Mouse (Mus musculus) liver, embryonic 11.5 days (tissue): ENCODE data around the gene Olfr1026. TPM values are rescaled to one million over a fixed set of nuclear protein-coding genes. Genes with fewer than 3 reads are reported as not detected.

Source experiments
- ATAC-seq: fragments of 200-750 bp; cut with Nextera tagmentation; replicated peaks from 2 replicates; pipeline ENCODE4 v1.8.0; 2017; ENCODE audit warnings: moderate number of reproducible peaks, mild to moderate bottlenecking, moderate TSS enrichment, moderate library complexity; ENCODE audit not compliant: low FRiP score
- DNase-seq: peaks from one replicate; pipeline ENCODE4 v3.0.0-alpha.2; 2017; ENCODE audit warnings: low spot score
- H3K27ac ChIP-seq: fragments of 300-500 bp; sonication (generic); 2 replicates; pipeline ENCODE4 v1.5.1; 2014; ENCODE audit warnings: mild to moderate bottlenecking, low read depth, low read length, control low read depth
- H3K27me3 ChIP-seq: fragments of 300-500 bp; sonication (generic); replicated peaks from 2 replicates; pipeline ENCODE4 v1.6.1; 2014; ENCODE audit warnings: low read length, mixed read lengths; ENCODE audit not compliant: control insufficient read depth, insufficient read depth
- H3K36me3 ChIP-seq: fragments of 300-500 bp; sonication (generic); 2 replicates; pipeline ENCODE4 v1.6.1; 2014; ENCODE audit warnings: mild to moderate bottlenecking, low read length, moderate library complexity, mixed read lengths; ENCODE audit not compliant: control insufficient read depth, insufficient read depth
- H3K4me1 ChIP-seq: fragments of 300-500 bp; sonication (generic); replicated peaks from 2 replicates; pipeline ENCODE4 v1.6.1; 2014; ENCODE audit warnings: low read length, mixed read lengths; ENCODE audit not compliant: control insufficient read depth, insufficient read depth
- H3K4me2 ChIP-seq: fragments of 300-500 bp; sonication (generic); 2 replicates; pipeline ENCODE4 v1.6.1; 2014; ENCODE audit warnings: mild to moderate bottlenecking, control low read depth, moderate library complexity
- H3K4me3 ChIP-seq: fragments of 300-500 bp; sonication (generic); 2 replicates; pipeline ENCODE4 v1.5.1; 2014; ENCODE audit warnings: low read depth, low read length, control low read depth
- H3K9ac ChIP-seq: fragments of 300-500 bp; sonication (generic); 2 replicates; pipeline ENCODE4 v1.6.1; 2014; ENCODE audit warnings: low read depth, low read length, control low read depth
- H3K9me3 ChIP-seq: fragments of 300-500 bp; sonication (generic); 2 replicates; pipeline ENCODE4 v1.6.1; 2016; ENCODE audit warnings: low read length, inconsistent platforms, mixed read lengths; ENCODE audit not compliant: control insufficient read depth
- WGBS: fragments of 180-500 bp; shearing (Covaris S2); extraction: QIAGEN DNeasy Blood & Tissue Kit; methylation state at CpG from one replicate; pipeline ENCODE4 v1.1.7; 2014; 5-methylcytosine and 5-hydroxymethylcytosine counted together
- polyA plus RNA-seq: library from polyadenylated mRNA; unstranded; fragments of >200 nt; fragmentation: Nextera tagmentation; extraction: Ambion mirVana; gene quantifications from 2 replicates; pipeline ENCODE4 v1.2.1, GENCODE M21; 2014

The Olfr1026 gene
- not detected in 2 replicates for polyA plus RNA-seq

DNA sequence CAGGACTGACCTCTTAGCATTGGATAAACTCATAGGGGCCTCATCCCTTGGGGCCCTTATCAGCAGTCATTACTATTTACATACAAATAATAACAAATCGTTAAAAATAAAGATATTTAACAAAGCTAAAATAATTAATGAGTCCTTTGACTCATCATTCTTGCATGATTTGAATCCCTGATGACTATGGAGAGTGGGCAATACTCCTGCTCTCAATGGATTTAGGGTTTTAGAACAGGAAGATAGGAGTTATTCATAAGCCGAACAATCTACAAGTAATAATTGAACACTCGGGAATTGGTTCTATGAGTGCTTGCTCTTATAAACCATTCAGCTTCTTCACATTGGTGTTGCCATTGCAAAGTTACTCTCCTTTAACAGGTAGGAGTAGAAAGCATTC lies at the start of gene Olfr1026:
Olfr1026 (plus strand) TSS at position 301 of the 400 bp plus-strand sequence.
- DNase-seq (no peak), ATAC-seq (no peak)
- Histone ChIP-seq H3K27me3 (no peaks in the 10 kb centered on the region), H3K36me3 (no peaks in the 10 kb centered on the region), H3K4me2 (no peak within 1 kb of the TSS), H3K27ac (no peak within 1 kb of the TSS), H3K9ac (no peak within 1 kb of the TSS), H3K4me3 (no peak within 1 kb of the TSS), H3K4me1 (no peaks in the 10 kb centered on the region), H3K9me3 (no peaks in the 10 kb centered on the region)
- WGBS = 75% methylated on average over 3 of the region's 3 CpGs

DNA sequence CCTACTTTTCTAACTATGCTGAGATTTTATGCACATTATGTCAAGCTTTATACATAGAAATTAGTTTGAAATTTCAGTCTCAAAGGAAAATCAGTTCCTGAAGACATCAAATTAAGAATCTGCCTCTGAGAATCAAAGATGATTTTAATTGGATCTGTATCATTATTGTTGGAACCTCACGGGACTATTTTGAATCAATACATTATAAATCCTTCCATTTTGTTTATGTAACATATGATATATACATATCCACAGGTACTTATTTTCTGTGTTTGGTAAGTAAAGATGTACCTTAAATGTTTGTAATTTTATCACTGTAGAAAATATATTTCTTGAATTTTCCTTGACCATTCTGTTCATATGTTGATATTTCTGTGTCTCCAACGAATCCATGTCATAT lies 36.0 kb upstream of the Olfr1026 start, which contains the start of gene Olfr1023:
Olfr1023 (plus strand) TSS at position 301 of the 400 bp plus-strand sequence.
- Histone ChIP-seq H3K9me3 (no peaks in the 10 kb centered on the region), H3K27me3 (no peaks in the 10 kb centered on the region), H3K4me2 (no peak within 1 kb of the TSS), H3K4me1 (no peaks in the 10 kb centered on the region), H3K36me3 (no peaks in the 10 kb centered on the region), H3K9ac (no peak within 1 kb of the TSS), H3K4me3 (no peak within 1 kb of the TSS), H3K27ac (no peak within 1 kb of the TSS)
- ATAC-seq = no peak
- no peak for DNase-seq
- 66% methylated on average over 2 of the region's 2 CpGs for WGBS

DNA sequence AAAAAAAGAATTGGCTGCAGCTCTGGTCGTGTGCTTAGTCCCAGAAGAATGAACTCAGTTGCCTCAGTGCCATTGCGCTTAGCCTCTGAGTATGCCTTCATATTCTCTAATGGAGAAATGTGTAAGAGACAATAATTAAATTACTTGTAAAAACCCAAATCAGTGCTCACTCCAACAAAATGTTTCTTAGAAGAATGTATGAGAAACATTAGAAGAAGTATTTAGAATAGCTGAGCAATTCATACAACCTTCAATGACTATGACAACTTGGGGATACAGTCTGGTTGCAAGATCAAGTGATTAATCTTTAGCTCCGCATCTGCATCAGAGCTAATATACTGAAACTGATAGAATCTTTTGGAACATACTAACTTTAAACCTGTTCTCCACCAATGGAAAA lies 16.4 kb upstream of the Olfr1026 start, which contains the start of gene Olfr1024:
Olfr1024 (minus strand) TSS at position 101 of the 400 bp plus-strand sequence.
- no peak for DNase-seq
- no peaks in the 10 kb centered on the region for H3K4me1 ChIP-seq

DNA sequence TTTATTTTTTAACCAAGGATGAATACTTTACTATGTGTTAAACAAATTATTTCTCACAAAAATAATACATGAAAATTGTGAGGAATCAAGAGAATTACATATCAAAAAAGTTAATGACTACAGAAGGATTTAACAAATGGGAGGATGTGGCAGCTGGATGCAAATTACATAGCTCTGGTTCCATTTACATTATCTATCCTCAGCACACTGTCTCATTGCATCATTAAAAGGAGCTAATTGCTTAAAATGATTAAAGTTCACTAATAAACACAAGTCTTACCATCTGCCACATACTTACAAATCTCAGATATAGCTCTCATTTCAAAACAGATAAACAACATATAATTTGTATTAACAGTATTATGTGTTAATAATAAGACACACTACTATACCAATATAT lies 8.2 kb upstream of the Olfr1026 start:
- DNase-seq = no peak
- Histone ChIP-seq H3K36me3 (no peaks in the 10 kb centered on the region), H3K4me1 (no peaks in the 10 kb centered on the region), H3K4me3 (no peak overlapping the region), H3K27me3 (no peaks in the 10 kb centered on the region), H3K9ac (no peak overlapping the region), H3K27ac (no peak overlapping the region), H3K4me2 (no peak overlapping the region), H3K9me3 (no peaks in the 10 kb centered on the region)
- ATAC-seq = no peak

More for the DNA sequence above, 16.4 kb upstream of the Olfr1026 start, which contains the start of gene Olfr1024:
- H3K27me3 ChIP-seq = no peaks in the 10 kb centered on the region
- 85% methylated on average over 3 of the region's 3 CpGs for WGBS
- H3K4me2 ChIP-seq = no peak within 1 kb of the TSS
- no peak within 1 kb of the TSS for H3K27ac ChIP-seq
- H3K9ac ChIP-seq = no peak within 1 kb of the TSS
- H3K4me3 ChIP-seq = no peak within 1 kb of the TSS
- no peaks in the 10 kb centered on the region for H3K36me3 ChIP-seq
- no peaks in the 10 kb centered on the region for H3K9me3 ChIP-seq
- ATAC-seq = no peak

DNA sequence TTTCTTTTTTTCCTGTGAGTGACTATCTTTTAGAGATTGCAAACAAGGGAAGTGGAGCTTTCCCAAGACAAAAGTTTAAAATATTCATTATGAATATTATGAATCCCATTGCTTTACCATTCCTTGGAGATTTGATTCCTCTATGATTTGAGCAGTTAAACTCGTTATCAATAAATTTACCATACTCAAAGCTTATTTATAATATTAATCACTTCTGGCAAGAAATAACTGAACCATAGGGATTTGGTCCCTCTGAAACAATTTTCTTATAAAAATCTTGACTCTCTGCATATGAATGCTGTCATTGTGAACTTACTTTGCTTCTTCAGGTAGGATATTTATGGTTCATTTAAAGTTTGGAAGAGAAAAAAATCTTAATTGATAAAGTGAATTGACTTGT lies 6.5 kb upstream of the Olfr1026 start, which contains the start of gene Olfr1025-ps1:
Olfr1025-ps1 (plus strand) TSS at position 301 of the 400 bp plus-strand sequence.
- H3K9ac ChIP-seq = no peak within 1 kb of the TSS
- ATAC-seq (no peak), DNase-seq (no peak)
- H3K36me3 ChIP-seq = no peaks in the 10 kb centered on the region
- no peak within 1 kb of the TSS for H3K4me2 ChIP-seq
- no peaks in the 10 kb centered on the region for H3K4me1 ChIP-seq
- no peaks in the 10 kb centered on the region for H3K9me3 ChIP-seq
- WGBS = 54% methylated on average over 1 of the region's 1 CpGs
- H3K27ac ChIP-seq = no peak within 1 kb of the TSS
- H3K27me3 ChIP-seq = no peaks in the 10 kb centered on the region
- no peak within 1 kb of the TSS for H3K4me3 ChIP-seq

DNA sequence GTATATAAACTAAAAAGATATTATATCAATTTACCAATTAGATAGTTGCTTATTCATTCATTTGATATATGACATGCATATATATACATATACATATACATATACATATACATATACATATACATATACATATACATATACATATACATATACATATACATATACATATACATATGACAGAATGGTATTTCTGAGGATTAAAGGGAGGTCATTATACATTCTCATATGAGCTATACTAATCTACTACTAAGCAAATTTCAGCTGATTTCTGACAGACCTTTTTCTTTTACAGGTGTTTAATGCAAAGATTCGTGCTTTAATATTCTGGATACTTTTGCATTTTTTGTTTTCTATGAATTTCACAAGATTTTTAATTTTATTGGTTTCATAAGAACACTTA lies 28.8 kb downstream of the Olfr1026 start, which contains the start of gene Olfr1028:
Olfr1028 (plus strand) TSS at position 301 of the 400 bp plus-strand sequence.
- Histone ChIP-seq H3K4me2 (no peak within 1 kb of the TSS), H3K27ac (no peak within 1 kb of the TSS)

DNA sequence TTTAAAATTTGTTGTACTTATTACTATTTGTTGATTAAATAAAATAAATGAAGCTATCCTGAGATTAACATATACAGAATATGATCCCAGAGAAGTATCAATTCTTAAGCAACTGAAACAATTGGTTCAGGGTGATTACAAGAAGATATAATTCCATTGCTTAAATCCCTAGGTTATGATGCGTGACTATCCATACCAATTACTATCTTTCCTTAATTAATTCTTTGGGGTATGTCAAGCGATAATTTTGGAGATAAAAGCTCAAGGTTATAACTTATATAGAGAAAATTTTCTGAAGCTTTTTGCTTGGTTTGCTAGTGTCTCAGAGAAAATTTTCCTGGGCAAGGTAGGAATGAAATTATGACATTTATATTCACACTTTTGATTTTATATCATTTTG lies 52.2 kb downstream of the Olfr1026 start, which contains the start of gene Olfr1029:
Olfr1029 (plus strand) TSS at position 301 of the 400 bp plus-strand sequence.
- DNase-seq (no peak), ATAC-seq (no peak)
- Histone ChIP-seq H3K4me3 (no peak within 1 kb of the TSS), H3K4me1 (no peaks in the 10 kb centered on the region), H3K9ac (no peak within 1 kb of the TSS), H3K27me3 (no peaks in the 10 kb centered on the region), H3K36me3 (no peaks in the 10 kb centered on the region), H3K27ac (no peak within 1 kb of the TSS), H3K4me2 (no peak within 1 kb of the TSS), H3K9me3 (no peaks in the 10 kb centered on the region)
- WGBS = 91% methylated on average over 2 of the region's 2 CpGs

More for the DNA sequence above, 28.8 kb downstream of the Olfr1026 start, which contains the start of gene Olfr1028:
- WGBS = 65% methylated on average over 1 of the region's 1 CpGs
- no peak within 1 kb of the TSS for H3K4me3 ChIP-seq
- ATAC-seq = no peak
- H3K36me3 ChIP-seq = no peaks in the 10 kb centered on the region
- H3K9ac ChIP-seq = no peak within 1 kb of the TSS
- no peaks in the 10 kb centered on the region for H3K9me3 ChIP-seq
- H3K27me3 ChIP-seq = no peaks in the 10 kb centered on the region
- no peaks in the 10 kb centered on the region for H3K4me1 ChIP-seq
- DNase-seq = no peak

Other genes with a start within 250 kb of the Olfr1026 start
- gene Olfr1006, start 242.8 kb upstream of the Olfr1026 start, polyA plus RNA-seq = not detected in 2 replicates
- not detected in 2 replicates for gene Olfr1008, start 232.1 kb upstream of the Olfr1026 start, polyA plus RNA-seq
- not detected in 2 replicates for gene Olfr1009, start 206.1 kb upstream of the Olfr1026 start, polyA plus RNA-seq
- not detected in 2 replicates for gene Olfr1012, start 158.8 kb upstream of the Olfr1026 start, polyA plus RNA-seq
- not detected in 2 replicates for gene Olfr1013, start 154.5 kb upstream of the Olfr1026 start, polyA plus RNA-seq
- not detected in 2 replicates for gene Olfr1014, start 148.8 kb upstream of the Olfr1026 start, polyA plus RNA-seq
- not detected in 2 replicates for gene Olfr1015, start 139.5 kb upstream of the Olfr1026 start, polyA plus RNA-seq
- not detected in 2 replicates for gene Olfr1016, start 119.0 kb upstream of the Olfr1026 start, polyA plus RNA-seq
- gene Olfr1018, start 103.1 kb upstream of the Olfr1026 start, polyA plus RNA-seq = not detected in 2 replicates
- not detected in 2 replicates for gene Olfr1019, start 76.1 kb upstream of the Olfr1026 start, polyA plus RNA-seq
- gene Olfr1020, start 74.5 kb upstream of the Olfr1026 start, polyA plus RNA-seq = not detected in 2 replicates
- gene Olfr1022, start 53.0 kb upstream of the Olfr1026 start, polyA plus RNA-seq = not detected in 2 replicates
- not detected in 2 replicates for gene Olfr1023, start 35.9 kb upstream of the Olfr1026 start, polyA plus RNA-seq
- not detected in 2 replicates for gene Olfr1024, start 16.5 kb upstream of the Olfr1026 start, polyA plus RNA-seq
- not detected in 2 replicates for gene Olfr1025-ps1, start 6.4 kb upstream of the Olfr1026 start, polyA plus RNA-seq
- not detected in 2 replicates for gene Olfr1028, start 28.9 kb downstream of the Olfr1026 start, polyA plus RNA-seq
- not detected in 2 replicates for gene Olfr1029, start 52.3 kb downstream of the Olfr1026 start, polyA plus RNA-seq
- gene Olfr1030, start 57.7 kb downstream of the Olfr1026 start, polyA plus RNA-seq = not detected in 2 replicates
- not detected in 2 replicates for gene Olfr1031, start 68.7 kb downstream of the Olfr1026 start, polyA plus RNA-seq
- not detected in 2 replicates for gene Olfr1032, start 84.0 kb downstream of the Olfr1026 start, polyA plus RNA-seq
- gene Olfr1033, start 99.1 kb downstream of the Olfr1026 start, polyA plus RNA-seq = 0.60 and 0.88 TPM in 2 replicates
- not detected in 2 replicates for gene Olfr1034, start 124.3 kb downstream of the Olfr1026 start, polyA plus RNA-seq
- gene Olfr1036, start 152.4 kb downstream of the Olfr1026 start, polyA plus RNA-seq = not detected in 2 replicates
- gene Olfr1037, start 165.8 kb downstream of the Olfr1026 start, polyA plus RNA-seq = not detected in 2 replicates
- gene Olfr1039, start 214.4 kb downstream of the Olfr1026 start, polyA plus RNA-seq = not detected in 2 replicates
- not detected in 2 replicates for gene Olfr1040, start 225.2 kb downstream of the Olfr1026 start, polyA plus RNA-seq
- not detected in 2 replicates for gene Olfr1042, start 240.3 kb downstream of the Olfr1026 start, polyA plus RNA-seq
- not detected in 2 replicates for gene Olfr1043, start 246.0 kb downstream of the Olfr1026 start, polyA plus RNA-seq